Mouse (Mus musculus): ENCODE measurements around the gene Fkbp5. TPM values are rescaled to one million over a fixed set of nuclear protein-coding genes. Genes with fewer than 3 reads are reported as not detected.
"Not testable (repeated sequence)": the region's sequence is repeated elsewhere in the genome, so short reads cannot be mapped to it uniquely, and the experiment has no call there.

Gene Fkbp5
- polyA plus RNA-seq (2015; fragmentation: Nextera tagmentation; extraction: Ambion mirVana) = 16.2 and 20.4 TPM in 2 replicates

- Histone ChIP-seq H3K36me3 (ENCODE audit: insufficient read depth, low read length) (no peaks in the 10 kb centered on the region), H3K9ac (ENCODE audit: low read depth, low read length) (peak within 1 kb of the TSS; percentile 66), H3K27me3 (ENCODE audit: insufficient read depth, low read length) (no peaks in the 10 kb centered on the region), H3K9me3 (replicated peaks; ENCODE audit: low read length) (no peaks in the 10 kb centered on the region), H3K4me3 (replicated peaks; ENCODE audit: low read depth, low read length) (peak within 1 kb of the TSS; percentile 36), H3K27ac (peak within 1 kb of the TSS; percentile 89), H3K4me1 (replicated peaks; ENCODE audit: insufficient read depth, low read length) (peaks cover 33% of the 10 kb centered on the region), H3K4me2 (ENCODE audit: low read length) (peak within 1 kb of the TSS; percentile 82)
- TF ChIP-seq CTCF (IDR thresholded peaks at IDR 0.05; ENCODE audit: low read depth) = no peak
- peak; percentile 90 for DNase-seq (ENCODE audit: low spot score)
- WGBS = 3% methylated on average over 16 of the region's 16 CpGs
- peak; percentile 6 for ATAC-seq (replicated peaks; ENCODE audit: low FRiP score, low read depth)
These were observed at the start of gene Fkbp5 for GRCm38 (mm10) chr17:28517441-28517955. Gene Fkbp5, minus strand, starts transcription at chr17:28517527.

GRCm38 (mm10) chr17:28565181-28565580, 47.9 kb upstream of the Fkbp5 start:
- ATAC-seq (replicated peaks; ENCODE audit: low FRiP score, low read depth) = no peak
- no peaks in the 10 kb centered on the region for H3K9me3 ChIP-seq (replicated peaks; ENCODE audit: low read length)
- DNase-seq (ENCODE audit: low spot score) = no peak
- no peaks in the 10 kb centered on the region for H3K27me3 ChIP-seq (ENCODE audit: insufficient read depth, low read length)
- no peak overlapping the region for H3K4me2 ChIP-seq (ENCODE audit: low read length)
- no peaks in the 10 kb centered on the region for H3K36me3 ChIP-seq (ENCODE audit: insufficient read depth, low read length)
- H3K27ac ChIP-seq = no peak overlapping the region
- H3K4me1 ChIP-seq (replicated peaks; ENCODE audit: insufficient read depth, low read length) = no peaks in the 10 kb centered on the region
- TF ChIP-seq CTCF (IDR thresholded peaks at IDR 0.05; ENCODE audit: low read depth) = no peak
- H3K4me3 ChIP-seq (replicated peaks; ENCODE audit: low read depth, low read length) = no peak overlapping the region
- no peak overlapping the region for H3K9ac ChIP-seq (ENCODE audit: low read depth, low read length)

- H3K36me3 ChIP-seq (ENCODE audit: insufficient read depth, low read length) = no peaks in the 10 kb centered on the region
- no peak for TF ChIP-seq CTCF (IDR thresholded peaks at IDR 0.05; ENCODE audit: low read depth)
- H3K9ac ChIP-seq (ENCODE audit: low read depth, low read length) = no peak overlapping the region
- WGBS = 56% methylated on average over 7 of the region's 7 CpGs
- no peaks in the 10 kb centered on the region for H3K4me1 ChIP-seq (replicated peaks; ENCODE audit: insufficient read depth, low read length)
- no peak for ATAC-seq (replicated peaks; ENCODE audit: low FRiP score, low read depth)
- DNase-seq (ENCODE audit: low spot score) = no peak
- H3K4me3 ChIP-seq (replicated peaks; ENCODE audit: low read depth, low read length) = no peak overlapping the region
- H3K27me3 ChIP-seq (ENCODE audit: insufficient read depth, low read length) = no peaks in the 10 kb centered on the region
- no peak overlapping the region for H3K27ac ChIP-seq
- no peaks in the 10 kb centered on the region for H3K9me3 ChIP-seq (replicated peaks; ENCODE audit: low read length)
- H3K4me2 ChIP-seq (ENCODE audit: low read length) = no peak overlapping the region
These were observed 44.3 kb upstream of the Fkbp5 start for GRCm38 (mm10) chr17:28561613-28562012.

- H3K27ac ChIP-seq = no peak within 1 kb of the TSS
- no peaks in the 10 kb centered on the region for H3K9me3 ChIP-seq (replicated peaks; ENCODE audit: low read length)
- no peaks in the 10 kb centered on the region for H3K27me3 ChIP-seq (ENCODE audit: insufficient read depth, low read length)
- ATAC-seq (replicated peaks; ENCODE audit: low FRiP score, low read depth) (no peak; the same call in 1 of the 2 replicates), DNase-seq (ENCODE audit: low spot score) (no peak)
- H3K36me3 ChIP-seq (ENCODE audit: insufficient read depth, low read length) = no peaks in the 10 kb centered on the region
- H3K9ac ChIP-seq (ENCODE audit: low read depth, low read length) = no peak within 1 kb of the TSS
- no peak within 1 kb of the TSS for H3K4me3 ChIP-seq (replicated peaks; ENCODE audit: low read depth, low read length)
- no peak for TF ChIP-seq CTCF (IDR thresholded peaks at IDR 0.05; ENCODE audit: low read depth)
- no peaks in the 10 kb centered on the region for H3K4me1 ChIP-seq (replicated peaks; ENCODE audit: insufficient read depth, low read length)
- 65% methylated on average over 4 of the region's 4 CpGs for WGBS
- H3K4me2 ChIP-seq (ENCODE audit: low read length) = no peak within 1 kb of the TSS
These were observed 43.3 kb upstream of the Fkbp5 start, which contains the start of gene Clps for GRCm38 (mm10) chr17:28560598-28560997. Gene Clps, minus strand, starts transcription at chr17:28560766.

- TF ChIP-seq CTCF (IDR thresholded peaks at IDR 0.05; ENCODE audit: low read depth) = no peak
- H3K9me3 ChIP-seq (replicated peaks; ENCODE audit: low read length) = no peaks in the 10 kb centered on the region
- 66% methylated on average over 6 of the region's 6 CpGs for WGBS
- no peak overlapping the region for H3K4me2 ChIP-seq (ENCODE audit: low read length)
- H3K9ac ChIP-seq (ENCODE audit: low read depth, low read length) = no peak overlapping the region
- H3K4me3 ChIP-seq (replicated peaks; ENCODE audit: low read depth, low read length) = no peak overlapping the region
- H3K4me1 ChIP-seq (replicated peaks; ENCODE audit: insufficient read depth, low read length) = no peaks in the 10 kb centered on the region
- DNase-seq (ENCODE audit: low spot score) (no peak), ATAC-seq (replicated peaks; ENCODE audit: low FRiP score, low read depth) (no peak)
- H3K36me3 ChIP-seq (ENCODE audit: insufficient read depth, low read length) = no peaks in the 10 kb centered on the region
- H3K27ac ChIP-seq = no peak overlapping the region
- no peaks in the 10 kb centered on the region for H3K27me3 ChIP-seq (ENCODE audit: insufficient read depth, low read length)
These were observed 40.4 kb upstream of the Fkbp5 start for GRCm38 (mm10) chr17:28557772-28558171.

- DNase-seq (ENCODE audit: low spot score) (no peak), ATAC-seq (replicated peaks; ENCODE audit: low FRiP score, low read depth) (no peak)
- no peak overlapping the region for H3K27ac ChIP-seq
- no peaks in the 10 kb centered on the region for H3K27me3 ChIP-seq (ENCODE audit: insufficient read depth, low read length)
- 57% methylated on average over 6 of the region's 6 CpGs for WGBS
- TF ChIP-seq CTCF (IDR thresholded peaks at IDR 0.05; ENCODE audit: low read depth) = no peak
- no peaks in the 10 kb centered on the region for H3K9me3 ChIP-seq (replicated peaks; ENCODE audit: low read length)
- no peaks in the 10 kb centered on the region for H3K36me3 ChIP-seq (ENCODE audit: insufficient read depth, low read length)
- no peak overlapping the region for H3K9ac ChIP-seq (ENCODE audit: low read depth, low read length)
- H3K4me1 ChIP-seq (replicated peaks; ENCODE audit: insufficient read depth, low read length) = no peaks in the 10 kb centered on the region
- H3K4me3 ChIP-seq (replicated peaks; ENCODE audit: low read depth, low read length) = no peak overlapping the region
- H3K4me2 ChIP-seq (ENCODE audit: low read length) = no peak overlapping the region
These were observed 39.5 kb upstream of the Fkbp5 start for GRCm38 (mm10) chr17:28556635-28557396.

- not testable (repeated sequence) for H3K4me1 ChIP-seq (replicated peaks; ENCODE audit: insufficient read depth, low read length); H3K4me3 ChIP-seq (replicated peaks; ENCODE audit: low read depth, low read length); DNase-seq (ENCODE audit: low spot score); H3K4me2 ChIP-seq (ENCODE audit: low read length); H3K27ac ChIP-seq; H3K36me3 ChIP-seq (ENCODE audit: insufficient read depth, low read length); H3K27me3 ChIP-seq (ENCODE audit: insufficient read depth, low read length); H3K9ac ChIP-seq (ENCODE audit: low read depth, low read length); H3K9me3 ChIP-seq (replicated peaks; ENCODE audit: low read length); ATAC-seq (replicated peaks; ENCODE audit: low FRiP score, low read depth)
- WGBS = 93% methylated on average over 4 of the region's 4 CpGs
These were observed 36.7 kb upstream of the Fkbp5 start for GRCm38 (mm10) chr17:28554021-28554420.

Measured in kidney, postnatal 0 days (tissue).